Mouse (Mus musculus) limb, embryonic 10.5 days (tissue): ENCODE measurements around the gene Nbea. TPM values are rescaled to one million over a fixed set of nuclear protein-coding genes. Genes with fewer than 3 reads are reported as not detected.
A peak's percentile ranks its signal among the peaks of the same experiment; 100 is the strongest.

ENCODE experiments used
- DNase-seq: peaks from one replicate; pipeline ENCODE4 v3.0.0-alpha.2; 2017; ENCODE audit warnings: low spot score
- H3K27ac ChIP-seq: fragments of 300-500 bp; sonication (generic); 2 replicates; pipeline ENCODE4 v1.5.1; 2016; ENCODE audit warnings: mild to moderate bottlenecking
- H3K27me3 ChIP-seq: fragments of 300-500 bp; sonication (generic); 2 replicates; pipeline ENCODE4 v1.6.1; 2016; ENCODE audit warnings: low read depth, mild to moderate bottlenecking; ENCODE audit not compliant: poor library complexity, severe bottlenecking
- H3K36me3 ChIP-seq: fragments of 300-500 bp; sonication (generic); 2 replicates; pipeline ENCODE4 v1.6.1; 2016; ENCODE audit warnings: mild to moderate bottlenecking, moderate library complexity
- H3K4me1 ChIP-seq: fragments of 300-500 bp; sonication (generic); 2 replicates; pipeline ENCODE4 v1.6.1; 2016
- H3K4me3 ChIP-seq: fragments of 300-500 bp; sonication (generic); 2 replicates; pipeline ENCODE4 v1.5.1; 2016; ENCODE audit warnings: mild to moderate bottlenecking, moderate library complexity
- H3K9me3 ChIP-seq: fragments of 300-500 bp; sonication (generic); replicated peaks from 2 replicates; pipeline ENCODE4 v1.6.1; 2016; ENCODE audit warnings: mild to moderate bottlenecking
- WGBS: fragments of 180-500 bp; shearing (Covaris S2); methylation state at CpG from one replicate; pipeline ENCODE4 v1.1.7; 2016; 5-methylcytosine and 5-hydroxymethylcytosine counted together
- polyA plus RNA-seq: library from polyadenylated mRNA; unstranded; fragments of >200 nt; fragmentation: Nextera tagmentation; extraction: Ambion mirVana; gene quantifications from 2 replicates; pipeline ENCODE4 v1.2.1, GENCODE M21; 2016

The Nbea gene
- polyA plus RNA-seq, 1 experiment from 2014 or later, result 19.7 TPM

DNA sequence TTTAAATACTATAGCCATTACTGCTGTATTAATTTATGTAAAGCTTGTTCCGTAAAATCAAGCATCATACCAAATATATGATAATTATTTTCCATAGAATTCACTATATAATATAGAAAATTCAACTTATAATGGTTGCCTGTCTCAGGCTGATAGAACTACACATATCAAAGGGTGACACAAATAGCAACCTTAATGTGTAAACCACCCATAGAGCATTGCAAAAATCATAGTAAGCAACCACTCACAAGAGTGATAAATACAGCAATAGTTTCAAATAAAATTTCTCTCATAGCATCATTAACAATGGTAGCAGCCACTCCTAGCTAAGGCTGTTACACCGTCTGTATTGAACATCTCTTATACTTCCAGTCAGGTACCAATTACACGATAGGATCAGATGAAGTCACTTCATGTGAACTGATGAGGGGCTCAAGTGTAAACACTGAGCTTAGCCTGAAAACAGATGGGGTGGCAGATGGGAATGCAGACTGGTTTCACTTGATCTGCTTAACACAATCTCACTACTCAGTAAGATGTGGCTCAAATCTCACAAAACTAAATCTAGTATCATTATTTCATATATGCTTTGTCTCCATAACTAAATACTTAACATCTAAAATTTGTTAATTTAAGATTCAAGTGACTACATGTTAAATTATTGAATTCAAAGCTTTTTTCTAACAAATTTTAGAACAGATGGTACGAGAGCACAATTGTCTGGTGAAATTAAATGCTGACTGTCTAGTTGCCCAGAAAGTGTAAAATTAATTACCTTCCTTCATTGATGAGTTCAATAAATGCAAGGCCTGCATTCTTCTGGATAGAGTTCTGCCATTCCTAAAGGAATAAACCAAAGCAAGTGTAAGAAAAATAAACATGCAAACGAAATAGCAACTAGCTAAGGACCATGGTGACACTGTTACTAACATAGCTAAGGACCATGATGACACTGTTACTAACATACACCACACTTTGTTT, 310.3 kb downstream of the Nbea start:
- Histone ChIP-seq H3K4me3 (no peak overlapping the region), H3K27ac (no peak overlapping the region), H3K9me3 (no peaks in the 10 kb centered on the region), H3K36me3 (no peaks in the 10 kb centered on the region), H3K4me1 (no peaks in the 10 kb centered on the region), H3K27me3 (no peaks in the 10 kb centered on the region)
- DNase-seq, result no peak
- WGBS, result 85% methylated on average over 5 of the region's 5 CpGs

DNA sequence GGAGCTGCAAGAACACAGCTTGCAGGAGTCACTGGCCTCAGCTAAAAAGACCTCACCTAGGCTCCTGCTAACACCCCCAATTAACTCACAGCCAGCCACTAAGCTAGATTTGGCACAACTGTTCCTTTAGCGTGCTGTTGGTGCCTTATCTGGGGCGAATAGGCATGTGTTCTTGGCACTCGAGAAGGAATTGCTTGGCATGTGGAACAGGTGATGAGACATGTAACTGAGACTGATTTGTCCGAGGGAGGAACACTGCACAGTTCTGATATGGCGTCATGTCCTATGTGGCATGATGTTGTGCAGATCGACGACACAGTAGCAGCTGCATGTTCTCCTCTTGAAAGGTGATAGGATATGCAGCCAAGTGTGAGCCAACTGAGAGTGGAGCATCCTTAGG, 331.0 kb downstream of the Nbea start:
- peaks cover 10% of the 10 kb centered on the region for H3K36me3 ChIP-seq
- no peak overlapping the region for H3K4me3 ChIP-seq
- WGBS, result 93% methylated on average over 7 of the region's 7 CpGs
- no peaks in the 10 kb centered on the region for H3K4me1 ChIP-seq
- no peak for DNase-seq
- H3K9me3 ChIP-seq, result no peaks in the 10 kb centered on the region
- no peak overlapping the region for H3K27ac ChIP-seq
- no peaks in the 10 kb centered on the region for H3K27me3 ChIP-seq

DNA sequence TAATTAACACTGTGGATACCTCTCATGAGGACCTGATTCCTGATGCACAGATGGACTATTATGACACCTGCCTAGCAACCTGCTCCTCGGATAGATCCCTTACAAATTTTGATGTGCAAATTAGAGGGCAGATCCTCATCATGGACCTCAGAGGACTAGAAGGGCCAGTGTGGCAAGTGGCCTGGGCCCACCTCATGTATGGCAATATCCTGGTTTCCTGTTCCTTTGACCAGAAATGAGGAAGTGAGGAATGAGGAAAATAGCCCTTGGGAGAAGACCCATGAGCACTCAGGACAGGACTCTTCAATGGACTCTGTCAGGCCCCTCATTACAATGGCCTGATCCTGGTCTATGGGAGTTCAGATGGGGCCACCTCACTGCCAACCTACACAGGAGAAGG, 336.4 kb downstream of the Nbea start:
- Histone ChIP-seq H3K27ac (no peak overlapping the region), H3K4me3 (no peak overlapping the region), H3K9me3 (no peaks in the 10 kb centered on the region), H3K27me3 (no peaks in the 10 kb centered on the region), H3K4me1 (no peaks in the 10 kb centered on the region), H3K36me3 (0 out of 2 replicates have a peak, but pooled peaks cover 2% of the 10 kb centered on the region)
- WGBS, result 85% methylated on average over 1 of the region's 1 CpGs
- DNase-seq, result no peak

DNA sequence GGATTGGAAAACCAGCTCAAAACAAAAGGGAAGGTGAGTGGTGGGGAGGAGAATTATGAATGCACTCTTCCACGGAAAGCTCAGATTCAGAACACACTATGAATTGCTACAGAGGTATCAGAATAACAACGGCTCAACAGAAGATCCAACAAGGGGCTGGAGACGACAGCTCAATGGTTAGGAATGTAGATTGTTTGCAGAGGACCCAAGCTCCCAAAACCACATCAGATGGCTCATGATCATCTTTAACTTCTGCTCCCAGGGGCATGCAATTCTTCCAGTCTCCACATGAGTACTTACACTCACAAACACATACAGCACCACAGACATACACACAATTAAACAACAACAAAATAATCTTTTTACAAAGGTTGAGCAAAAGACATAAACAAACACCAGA, 346.3 kb downstream of the Nbea start:
- Histone ChIP-seq H3K4me1 (no peaks in the 10 kb centered on the region), H3K27ac (no peak overlapping the region), H3K36me3 (no peaks in the 10 kb centered on the region), H3K4me3 (no peak overlapping the region), H3K27me3 (no peaks in the 10 kb centered on the region), H3K9me3 (no peaks in the 10 kb centered on the region)
- 92% methylated on average over 3 of the region's 3 CpGs for WGBS
- DNase-seq, result no peak

DNA sequence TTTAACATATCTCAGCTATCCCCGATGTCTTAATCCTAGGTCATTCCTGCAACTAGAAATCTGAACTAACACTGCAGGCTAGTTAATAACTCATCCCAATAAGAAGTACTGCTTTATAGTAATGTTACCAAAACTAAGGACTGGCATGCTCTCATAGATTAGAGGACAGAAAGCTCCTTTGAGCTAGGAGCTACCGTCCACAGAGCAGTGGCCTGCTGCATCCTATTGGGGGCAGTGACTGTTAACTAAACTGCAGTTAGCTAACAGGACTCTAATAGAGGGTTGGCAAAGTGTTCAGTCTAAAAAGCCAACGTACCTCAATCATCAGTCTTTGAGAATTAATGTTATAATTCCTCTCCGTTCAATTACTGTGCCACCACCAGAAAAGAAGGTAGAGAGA, 348.3 kb downstream of the Nbea start:
- H3K27ac ChIP-seq, result no peak overlapping the region
- no peak for DNase-seq
- no peaks in the 10 kb centered on the region for H3K27me3 ChIP-seq
- H3K36me3 ChIP-seq, result no peaks in the 10 kb centered on the region
- H3K4me3 ChIP-seq, result no peak overlapping the region
- WGBS, result 66% methylated on average over 4 of the region's 4 CpGs
- H3K4me1 ChIP-seq, result peaks cover 5% of the 10 kb centered on the region
- no peaks in the 10 kb centered on the region for H3K9me3 ChIP-seq

DNA sequence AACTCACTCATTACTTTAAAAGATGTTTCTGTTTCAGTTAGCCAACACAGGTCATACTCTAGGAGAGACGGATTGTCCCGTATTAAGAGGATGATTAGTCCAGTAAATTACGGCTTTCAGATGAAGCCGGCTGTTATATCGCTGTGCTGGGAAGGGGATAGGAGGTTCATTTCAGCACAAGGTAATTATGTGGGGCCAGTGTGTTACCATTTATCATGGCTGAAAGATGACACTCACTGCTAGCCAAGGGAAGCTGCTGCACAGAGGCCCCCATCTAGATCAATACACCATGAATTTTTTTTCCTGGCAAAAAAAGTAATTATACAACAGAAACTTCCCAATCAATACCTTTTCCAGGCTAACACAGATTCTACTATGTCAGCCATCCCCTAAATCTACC, 353.3 kb downstream of the Nbea start:
- no peak overlapping the region for H3K4me3 ChIP-seq
- no peak overlapping the region for H3K27ac ChIP-seq
- peaks cover 37% of the 10 kb centered on the region for H3K4me1 ChIP-seq
- no peaks in the 10 kb centered on the region for H3K27me3 ChIP-seq
- 15% methylated on average over 5 of the region's 5 CpGs for WGBS
- H3K36me3 ChIP-seq, result no peaks in the 10 kb centered on the region
- no peak for DNase-seq
- no peaks in the 10 kb centered on the region for H3K9me3 ChIP-seq

DNA sequence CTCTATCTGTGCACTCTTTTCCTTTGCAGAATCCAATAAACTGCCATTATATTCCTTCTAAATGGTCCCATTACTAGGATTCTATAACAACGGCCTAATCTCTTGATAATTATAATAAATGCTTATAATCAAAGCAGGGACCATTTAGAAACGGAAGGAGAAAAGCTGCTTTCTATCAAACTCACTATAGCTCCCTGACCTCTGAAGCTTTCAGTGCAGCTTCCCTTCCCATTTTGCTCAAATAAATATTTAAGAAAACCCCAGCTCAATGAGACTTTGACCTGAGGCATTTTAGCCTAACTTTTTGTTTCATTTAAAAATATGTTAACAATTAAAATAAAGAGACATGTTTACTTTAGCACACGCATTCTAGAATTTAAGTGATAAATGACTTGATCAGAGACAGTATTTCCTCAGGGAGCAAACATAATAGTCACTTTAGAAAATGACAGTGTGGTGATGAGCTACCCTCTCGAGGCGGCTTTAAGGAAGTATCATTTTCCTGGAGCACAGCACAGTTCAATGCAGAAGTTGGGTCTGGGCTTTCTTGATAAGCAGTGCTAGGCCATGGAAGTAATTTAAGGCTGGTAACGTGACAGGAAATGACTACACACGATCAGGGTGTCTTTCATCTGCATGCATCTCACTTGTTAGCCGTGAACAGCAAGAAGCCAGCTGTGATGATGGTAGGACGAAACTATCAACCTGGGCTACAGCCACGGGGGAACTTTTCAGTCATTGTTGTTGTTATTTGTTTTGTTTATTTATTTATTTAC, 354.8 kb downstream of the Nbea start:
- H3K27me3 ChIP-seq, result no peaks in the 10 kb centered on the region
- no peak for DNase-seq
- peaks cover 42% of the 10 kb centered on the region for H3K4me1 ChIP-seq
- no peak overlapping the region for H3K4me3 ChIP-seq
- 25% methylated on average over 10 of the region's 10 CpGs for WGBS
- no peaks in the 10 kb centered on the region for H3K9me3 ChIP-seq
- no peak overlapping the region for H3K27ac ChIP-seq
- no peaks in the 10 kb centered on the region for H3K36me3 ChIP-seq

DNA sequence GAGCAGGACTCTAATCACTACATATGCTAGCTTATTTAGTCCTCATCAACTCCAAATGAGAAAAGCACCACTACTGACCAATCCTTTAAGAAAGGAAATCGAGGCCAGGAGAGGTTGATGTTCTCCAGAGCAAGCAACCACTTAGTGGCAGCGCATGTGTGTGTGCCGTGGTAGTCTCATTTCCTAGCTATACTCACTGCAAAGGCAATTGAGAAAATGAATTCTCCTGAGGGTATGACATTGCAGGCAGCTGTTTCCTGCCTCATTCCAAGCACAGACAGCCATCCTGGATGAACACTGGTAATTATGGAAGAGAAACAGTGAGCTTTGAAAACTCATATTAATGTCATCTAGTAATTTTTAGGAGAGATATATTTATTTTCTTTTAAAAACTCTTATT, 358.6 kb downstream of the Nbea start:
- Histone ChIP-seq H3K27ac (no peak overlapping the region), H3K4me1 (peaks cover 34% of the 10 kb centered on the region), H3K27me3 (no peaks in the 10 kb centered on the region), H3K9me3 (no peaks in the 10 kb centered on the region), H3K36me3 (no peaks in the 10 kb centered on the region), H3K4me3 (no peak overlapping the region)
- WGBS, result 73% methylated on average over 3 of the region's 3 CpGs
- no peak for DNase-seq

DNA sequence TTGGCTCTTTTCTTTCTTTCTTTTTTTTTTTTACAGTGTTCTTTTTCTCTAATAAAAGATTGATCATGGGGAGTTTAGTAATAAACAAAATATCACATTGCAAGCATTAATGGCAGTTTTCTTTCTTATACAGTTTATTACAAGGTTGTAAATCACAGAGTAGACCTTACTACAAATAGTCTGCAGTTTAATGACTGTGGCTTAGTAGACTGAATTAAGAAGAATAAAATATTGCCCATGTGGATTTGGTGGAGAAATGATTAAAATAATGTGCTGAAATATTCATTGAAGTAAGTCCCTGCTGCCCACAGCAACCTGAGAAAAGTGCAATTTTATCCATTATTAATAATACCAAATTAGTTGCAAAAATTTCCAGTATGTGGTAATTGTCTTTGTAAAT, 363.9 kb downstream of the Nbea start:
- peaks cover 36% of the 10 kb centered on the region for H3K4me1 ChIP-seq

DNA sequence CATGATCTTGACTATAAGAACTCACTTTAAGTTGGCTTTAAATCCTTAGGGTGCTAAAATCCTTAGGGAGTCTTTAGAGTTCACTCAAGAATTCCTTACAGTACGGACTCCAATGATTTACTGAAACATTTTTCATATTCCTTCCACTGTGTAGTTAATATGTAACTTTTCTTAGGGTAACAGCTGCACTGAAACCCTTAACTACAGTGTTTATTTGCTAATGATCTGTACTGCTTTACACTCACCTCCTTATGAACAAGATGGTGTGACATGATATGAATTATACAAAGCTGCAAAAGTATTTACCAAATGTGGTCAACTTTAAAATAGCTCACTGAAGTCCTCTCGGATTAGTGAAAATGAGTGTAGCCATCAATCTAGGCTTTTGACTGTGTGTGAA, 365.4 kb downstream of the Nbea start:
- DNase-seq, result no peak
- Histone ChIP-seq H3K27me3 (no peaks in the 10 kb centered on the region), H3K36me3 (no peaks in the 10 kb centered on the region), H3K4me1 (peaks cover 48% of the 10 kb centered on the region), H3K4me3 (no peak overlapping the region), H3K9me3 (no peaks in the 10 kb centered on the region), H3K27ac (peak overlapping the region; percentile 77; the same call in 1 of the 2 replicates)
- WGBS, result 87% methylated on average over 2 of the region's 2 CpGs

More for the DNA sequence above, 363.9 kb downstream of the Nbea start:
- no peak overlapping the region for H3K4me3 ChIP-seq
- H3K27ac ChIP-seq, result no peak overlapping the region
- no peaks in the 10 kb centered on the region for H3K9me3 ChIP-seq
- H3K36me3 ChIP-seq, result no peaks in the 10 kb centered on the region
- no peaks in the 10 kb centered on the region for H3K27me3 ChIP-seq
- DNase-seq, result no peak

DNA sequence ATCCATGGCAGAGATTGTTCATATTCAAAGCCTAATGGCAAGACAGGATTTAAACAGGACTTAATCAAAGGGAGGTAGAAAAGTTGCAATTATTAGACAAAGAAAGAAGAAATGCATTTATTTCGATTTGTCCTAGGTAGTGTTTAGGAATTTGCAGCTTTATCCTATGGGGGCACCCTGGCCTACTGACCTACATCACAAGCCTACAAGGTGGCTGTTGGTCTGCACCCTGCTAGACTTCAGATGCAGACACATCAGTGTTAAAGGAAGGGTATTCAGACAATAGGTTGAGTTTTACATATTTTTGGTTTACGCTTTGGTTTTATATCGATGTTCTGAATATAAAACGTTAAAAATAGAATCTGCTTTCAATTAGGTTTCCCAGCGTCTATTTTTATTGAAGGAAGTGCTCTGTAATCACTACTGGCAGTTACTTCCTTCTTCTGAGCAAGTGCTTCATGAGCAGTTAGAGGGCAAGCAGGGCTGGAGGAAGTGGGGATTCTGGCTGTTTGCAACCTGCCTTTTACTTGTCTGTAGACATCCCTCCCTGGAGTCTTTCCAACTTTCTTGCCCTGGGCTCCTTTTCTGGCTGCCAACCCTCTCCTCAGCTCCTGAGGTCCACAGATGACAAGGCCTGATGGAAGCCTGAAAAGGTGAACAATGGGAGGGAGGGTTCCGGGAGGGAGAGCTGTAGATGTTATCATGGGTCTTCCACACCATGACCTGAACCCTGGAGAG, 366.7 kb downstream of the Nbea start:
- Histone ChIP-seq H3K27me3 (no peaks in the 10 kb centered on the region), H3K9me3 (no peaks in the 10 kb centered on the region), H3K36me3 (no peaks in the 10 kb centered on the region), H3K27ac (peak overlapping the region; percentile 77), H3K4me3 (no peak overlapping the region), H3K4me1 (peaks cover 53% of the 10 kb centered on the region)
- 60% methylated on average over 6 of the region's 6 CpGs for WGBS
- no peak for DNase-seq

DNA sequence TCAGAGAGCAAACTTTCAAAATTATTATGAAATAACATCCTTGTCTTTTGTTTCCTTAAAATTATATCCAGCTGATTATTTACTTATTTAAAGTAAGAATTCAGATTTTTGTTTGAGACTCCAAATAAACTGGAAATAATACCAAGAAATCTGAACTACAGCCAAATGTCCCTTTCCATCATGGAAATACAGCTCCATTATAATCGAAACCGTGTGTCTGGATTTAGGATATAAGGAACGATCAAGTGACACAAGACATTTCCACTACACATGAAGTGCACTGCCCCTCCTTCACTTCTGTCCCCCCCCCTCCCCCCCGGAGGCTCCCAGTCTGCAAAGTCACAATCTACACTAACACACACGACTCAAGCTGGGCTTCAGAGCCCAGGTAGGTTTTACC, 367.4 kb downstream of the Nbea start:
- peaks cover 53% of the 10 kb centered on the region for H3K4me1 ChIP-seq
- WGBS, result 60% methylated on average over 5 of the region's 5 CpGs
- H3K4me3 ChIP-seq, result no peak overlapping the region
- H3K27ac ChIP-seq, result peak overlapping the region; percentile 27; the same call in 1 of the 2 replicates
- no peaks in the 10 kb centered on the region for H3K27me3 ChIP-seq
- DNase-seq, result no peak
- no peaks in the 10 kb centered on the region for H3K36me3 ChIP-seq
- H3K9me3 ChIP-seq, result no peaks in the 10 kb centered on the region
